Mouse (Mus musculus) megakaryocyte, adult 5-6 weeks (primary cell): ENCODE results near the gene Adamts14. TPM values are rescaled to one million over a fixed set of nuclear protein-coding genes. Genes with fewer than 3 reads are reported as not detected.

ENCODE experiments used
- ATAC-seq: 2 replicates; pipeline ENCODE4 v1.8.0; 2016; ENCODE audit warnings: mild to moderate bottlenecking, inconsistent platforms; ENCODE audit not compliant: poor library complexity, severe bottlenecking
- total RNA-seq, 2 experiments: library from RNA; stranded (forward) in 1 of 2; stranded (reverse) in 1 of 2; fragments of 153-499, 151-499 nt in 1 of 2; fragments of 221-1000, 200-1000 nt in 1 of 2; gene quantifications; 2 replicates each; pipeline versions ENCODE4 v1.2.3 to v1.2.4; 2015 to 2017

The Adamts14 gene
- total RNA-seq, 2 experiments from 2014 or later, result 0.33 to 0.58 TPM

DNA sequence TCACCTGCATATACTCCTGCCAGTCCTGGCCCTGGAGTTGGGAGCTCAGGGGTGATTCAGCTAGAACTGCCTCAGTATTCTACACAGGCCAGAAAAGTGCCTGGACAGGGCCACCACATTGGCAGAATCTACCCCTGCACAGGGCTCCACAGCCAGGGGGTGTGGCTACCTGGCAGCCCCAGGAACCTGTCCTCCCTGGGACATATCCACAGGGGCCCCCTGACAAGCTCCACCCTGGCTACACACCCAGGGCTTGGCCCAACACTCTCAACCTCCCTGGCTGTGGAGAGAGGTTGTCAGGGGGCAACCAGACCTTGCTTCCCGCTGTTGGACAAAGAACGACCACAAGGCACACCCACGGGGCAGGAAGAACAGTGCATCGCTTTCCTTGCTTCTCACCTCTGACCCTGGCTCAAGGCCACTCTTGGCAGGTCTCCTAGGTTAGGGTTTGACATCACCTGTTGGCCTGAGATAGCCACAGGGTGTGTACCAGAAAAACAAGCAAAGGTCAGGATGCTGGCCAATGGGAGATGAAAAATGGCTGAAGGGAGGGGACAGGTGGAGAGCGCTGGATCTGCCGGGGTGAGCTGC, 37.5 kb downstream of the Adamts14 start:
- ATAC-seq, result no peak

DNA sequence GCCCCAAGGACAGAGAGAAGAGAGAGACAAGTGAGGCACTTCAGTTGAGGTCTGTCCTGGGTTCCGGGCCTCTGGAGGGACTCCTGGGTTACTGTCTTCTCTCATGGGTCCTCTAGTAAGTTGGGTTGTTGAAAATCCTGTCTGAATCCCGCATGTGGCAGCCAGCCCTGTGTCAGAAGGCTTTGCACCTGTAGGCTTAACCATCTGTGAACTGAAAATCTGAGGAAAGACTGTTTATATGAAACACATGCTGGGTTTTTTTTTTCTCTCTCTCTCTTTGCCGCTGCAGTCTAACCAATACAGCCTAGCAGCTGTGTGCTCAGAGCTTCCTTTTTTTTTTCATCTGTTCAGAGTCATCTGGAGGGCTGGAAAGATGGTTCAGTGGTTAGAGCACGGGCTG, 38.9 kb downstream of the Adamts14 start:
- no peak for ATAC-seq

GRCm38 (mm10) chr10:61232858-61233567, 40.2 kb downstream of the Adamts14 start:
- peak; percentile 47; the same call in 1 of the 2 replicates for ATAC-seq

GRCm38 (mm10) chr10:61231756-61232155, 41.5 kb downstream of the Adamts14 start:
- no peak for ATAC-seq

GRCm38 (mm10) chr10:61226784-61227396, 46.3 kb downstream of the Adamts14 start:
- ATAC-seq, result no peak

- ATAC-seq, result no peak
These were observed 47.5 kb downstream of the Adamts14 start for GRCm38 (mm10) chr10:61225694-61226093.

- no peak for ATAC-seq
These were observed 53.9 kb downstream of the Adamts14 start for GRCm38 (mm10) chr10:61219318-61219717.

DNA sequence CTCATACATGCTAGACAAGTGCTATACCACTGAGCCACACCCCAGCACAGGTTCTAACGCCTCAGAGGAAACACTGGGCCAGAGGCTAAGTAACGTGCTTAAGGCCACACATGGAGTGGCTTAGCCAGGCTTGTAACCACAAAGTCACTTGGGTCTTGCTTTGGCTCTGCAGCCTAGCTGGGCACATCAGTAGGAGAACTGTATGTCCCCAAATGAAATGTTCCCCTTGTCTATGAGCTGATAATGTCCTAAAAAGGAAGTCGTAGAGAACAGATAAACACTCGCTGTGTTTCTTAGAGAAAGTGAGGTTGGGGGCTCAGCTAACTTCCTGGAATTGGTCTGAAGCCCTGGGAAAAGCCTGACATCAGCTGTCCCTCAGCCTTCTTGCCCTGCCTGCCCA, 57.1 kb downstream of the Adamts14 start:
- no peak for ATAC-seq

GRCm38 (mm10) chr10:61215658-61216057, 57.6 kb downstream of the Adamts14 start:
- ATAC-seq, result no peak

- no peak for ATAC-seq
These were observed 60.4 kb downstream of the Adamts14 start for GRCm38 (mm10) chr10:61212817-61213216.

DNA sequence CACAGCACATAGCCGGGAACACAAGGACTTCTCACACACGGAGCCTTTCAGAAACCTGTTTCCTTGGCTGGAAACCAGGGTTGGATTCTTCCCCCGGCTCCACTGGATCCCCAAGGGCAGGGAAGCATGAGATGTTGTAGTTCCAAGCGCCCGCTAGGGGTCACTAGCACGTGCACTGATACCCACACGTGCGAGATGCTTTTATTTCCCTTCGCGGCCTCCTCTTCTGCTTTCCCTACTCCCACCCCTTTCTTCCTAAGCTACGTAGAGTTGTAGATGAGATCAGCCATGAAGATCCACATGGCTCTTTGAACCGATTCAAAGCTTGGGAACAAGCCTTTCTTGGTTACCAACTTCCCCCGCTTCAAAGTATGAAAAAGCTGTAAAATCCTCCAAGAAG, 61.5 kb downstream of the Adamts14 start:
- ATAC-seq, result peak; percentile 77

GRCm38 (mm10) chr10:61211105-61211504, 62.1 kb downstream of the Adamts14 start:
- no peak for ATAC-seq

- ATAC-seq, result no peak
These were observed 65.0 kb downstream of the Adamts14 start for GRCm38 (mm10) chr10:61208114-61208684.

GRCm38 (mm10) chr10:61203930-61204329, 69.3 kb downstream of the Adamts14 start:
- no peak for ATAC-seq

- ATAC-seq, result peak; percentile 17; the same call in 1 of the 2 replicates
These were observed 71.5 kb downstream of the Adamts14 start for GRCm38 (mm10) chr10:61201596-61202318.

- ATAC-seq, result no peak
These were observed 72.2 kb downstream of the Adamts14 start for GRCm38 (mm10) chr10:61200998-61201397.

GRCm38 (mm10) chr10:61200232-61200820, 72.9 kb downstream of the Adamts14 start:
- ATAC-seq, result no peak

DNA sequence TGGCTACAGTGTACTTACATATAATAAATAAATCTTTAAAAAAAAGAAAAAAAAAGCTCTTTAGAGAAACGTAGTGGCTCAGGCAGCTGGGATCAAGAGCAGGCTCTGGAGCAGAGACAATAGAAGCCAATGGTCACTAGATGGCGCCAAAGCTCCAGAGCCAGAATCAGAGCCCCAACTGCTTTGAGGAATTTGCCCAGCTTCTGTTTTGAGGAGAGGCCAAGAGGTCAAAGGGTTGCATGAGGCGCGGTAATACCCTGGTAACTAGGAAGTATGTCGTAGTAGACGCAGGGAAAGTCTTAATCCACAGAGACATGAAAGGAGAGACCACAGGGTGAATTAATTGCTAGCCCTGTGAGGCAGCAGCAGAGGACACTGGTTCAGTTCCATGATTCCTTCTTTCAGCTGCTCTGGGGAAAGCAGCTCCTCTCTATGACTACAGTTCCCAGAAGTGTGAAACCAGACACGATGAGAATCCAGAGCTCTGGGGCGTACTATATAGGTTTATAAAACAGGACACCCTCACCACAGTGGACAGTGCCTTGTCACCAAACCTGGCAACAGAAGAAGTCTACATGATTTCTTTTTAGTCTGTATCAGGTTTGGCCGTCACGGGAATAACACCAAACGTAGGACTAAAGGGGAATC, 73.5 kb downstream of the Adamts14 start:
- peak; percentile 86 for ATAC-seq

DNA sequence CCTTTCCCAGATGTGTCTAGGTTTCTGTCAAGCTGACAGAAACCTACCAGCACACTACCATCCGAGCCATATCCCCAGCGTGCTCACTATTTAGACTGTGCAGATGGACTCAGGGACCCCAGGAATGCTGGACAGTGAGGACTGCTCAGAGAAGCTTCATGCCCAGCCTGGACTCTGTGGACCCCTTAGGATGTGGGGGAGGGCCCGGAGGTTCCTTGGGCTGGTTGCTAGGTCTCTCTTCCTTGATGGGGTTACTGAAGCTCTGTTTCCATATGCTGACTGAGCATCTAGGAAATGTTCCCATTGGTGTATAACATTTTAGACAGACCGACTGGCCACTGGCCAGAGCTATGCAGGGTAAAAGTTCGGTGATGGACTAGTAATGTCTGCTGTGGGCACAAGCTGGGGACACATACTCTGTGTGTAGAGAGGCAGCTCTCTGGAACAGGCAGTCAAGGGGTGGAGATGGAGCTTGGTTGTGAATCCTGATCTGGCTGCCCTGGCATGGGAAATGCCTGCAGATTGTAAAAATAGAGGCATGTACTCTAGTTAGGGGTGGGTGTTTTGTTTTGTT, 77.4 kb downstream of the Adamts14 start:
- no peak for ATAC-seq

DNA sequence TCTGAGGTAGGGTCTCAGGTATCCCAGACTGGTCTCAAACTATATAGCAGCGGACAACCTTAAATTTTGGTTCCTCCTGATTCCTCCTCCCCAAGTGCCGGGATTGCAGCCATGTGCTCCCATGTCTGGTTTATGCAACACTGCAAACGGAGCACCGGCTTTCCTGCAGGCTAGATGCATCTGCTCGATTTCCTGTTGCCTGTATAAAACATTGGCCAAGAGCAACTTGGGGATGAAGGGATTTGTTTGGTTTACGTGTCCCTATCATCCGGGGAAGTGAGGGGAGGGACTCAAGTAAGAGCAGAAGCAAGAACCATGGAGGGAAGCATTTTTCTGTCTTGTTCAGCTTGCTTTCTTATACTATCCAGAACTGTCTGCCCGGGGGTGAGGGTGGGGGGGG, 78.0 kb downstream of the Adamts14 start:
- no peak for ATAC-seq
